8 mouse cellular contexts compared by ENCODE assay signal in genomic region chr9:67041840-67042812, GRCm38 (mm10). TPM values are rescaled to one million over a fixed set of nuclear protein-coding genes. Genes with fewer than 3 reads are reported as not detected.
DNase-seq lines count a peak whose midpoint lies in the region; ATAC-seq and TF ChIP-seq lines count a peak whose summit lies in the region.

No protein-coding gene starts in this region.

- H3K9me3 ChIP-seq in forebrain, postnatal 0 days (ENCODE audit: low read length) = no peaks in the 10 kb centered on the region
- no peaks in the 10 kb centered on the region for H3K9me3 ChIP-seq in liver, embryonic 16.5 days (replicated peaks; ENCODE audit: control insufficient read depth, low read length)

- peak overlapping the region; percentile 99 for H3K27ac ChIP-seq in gastrocnemius, adult 2 months
- H3K27ac ChIP-seq in forebrain, postnatal 0 days (ENCODE audit: low read depth, low read length) = no peak overlapping the region
- peak overlapping the region; percentile 92 for H3K27ac ChIP-seq in liver, embryonic 16.5 days (ENCODE audit: low read length)

- H3K36me3 ChIP-seq in forebrain, postnatal 0 days (ENCODE audit: insufficient read depth) = no peaks in the 10 kb centered on the region
- H3K36me3 ChIP-seq in liver, embryonic 16.5 days (ENCODE audit: control insufficient read depth, insufficient read depth) = no peaks in the 10 kb centered on the region; the same call in 1 of the 2 replicates

- no peak for ATAC-seq in forebrain, postnatal 0 days
- no peak for ATAC-seq in liver, embryonic 16.5 days (ENCODE audit: low read depth)

- DNase-seq in gastrocnemius, adult 2 months = no peak
- no peak for DNase-seq in gastrocnemius, postnatal 10 days
- peak; percentile 41 for DNase-seq in ES-CJ7 (ENCODE audit: low read depth, low spot score)
- DNase-seq in forebrain, postnatal 0 days = no peak
- DNase-seq in layer of hippocampus, adult 18-20 months (ENCODE audit: low spot score in 2 of 2) = no peak
- DNase-seq in gastrocnemius, postnatal 36 days = no peak
- DNase-seq in urinary bladder, postnatal 4 days (ENCODE audit: low spot score in 2 of 2) = no peak

- H3K4me1 ChIP-seq in forebrain, postnatal 0 days (ENCODE audit: insufficient read depth) = peaks cover 26% of the 10 kb centered on the region
- H3K4me1 ChIP-seq in liver, embryonic 16.5 days (ENCODE audit: control insufficient read depth, low read depth, low read length) = peaks cover 57% of the 10 kb centered on the region

- peak overlapping the region; percentile 72 for H3K4me2 ChIP-seq in forebrain, postnatal 0 days (ENCODE audit: low read depth)
- peak overlapping the region; percentile 74 for H3K4me2 ChIP-seq in liver, embryonic 16.5 days (ENCODE audit: low read depth, low read length)

- 31% methylated on average over 14 of the region's 14 CpGs for WGBS in forebrain, postnatal 0 days
- 21% methylated on average over 14 of the region's 14 CpGs for WGBS in liver, embryonic 16.5 days (ENCODE audit: insufficient replicate concordance)

- H3K4me3 ChIP-seq in gastrocnemius, adult 2 months = peak overlapping the region; percentile 91
- H3K4me3 ChIP-seq in forebrain, postnatal 0 days (ENCODE audit: low read depth, low read length) = peak overlapping the region; percentile 57; the same call in 1 of the 2 replicates
- peak overlapping the region; percentile 76 for H3K4me3 ChIP-seq in liver, embryonic 16.5 days (ENCODE audit: low read depth, low read length)

- H3K9ac ChIP-seq in forebrain, postnatal 0 days = no peak overlapping the region
- peak overlapping the region; percentile 93 for H3K9ac ChIP-seq in liver, embryonic 16.5 days (ENCODE audit: low read depth, low read length)

- TF ChIP-seq CTCF in gastrocnemius, adult 2 months (IDR thresholded peaks at IDR 0.05) = no peak
- no peak for TF ChIP-seq CTCF in forebrain, postnatal 0 days (IDR thresholded peaks at IDR 0.05; ENCODE audit: low read depth)

- peaks cover 11% of the 10 kb centered on the region for H3K27me3 ChIP-seq in forebrain, postnatal 0 days (ENCODE audit: insufficient read depth, low read length)
- H3K27me3 ChIP-seq in liver, embryonic 16.5 days (ENCODE audit: control insufficient read depth, insufficient read depth, low read depth, low read length) = peaks cover 27% of the 10 kb centered on the region

- intact Hi-C loops in gastrocnemius, adult 2 months (cut with DNase I) = no loop called here
- intact Hi-C loops in gastrocnemius, postnatal 36 days (cut with DNase I) = no loop called here

RNA-seq across cellular contexts. Expression of gene Tpm1, which starts 7.1 kb away (rescaled TPM):
- over 10,000 TPM; 18,374 to 28,065 TPM for total RNA-seq in gastrocnemius, adult 2 months (2021)
- over 10,000 TPM; 16,629 to 18,397 TPM for total RNA-seq in gastrocnemius, postnatal 10 days (2021)
- 131 and 133 TPM in 2 replicates for total RNA-seq in forebrain, postnatal 0 days (2014; rRNA removed)
- polyA plus RNA-seq in forebrain, postnatal 0 days (2015; fragmentation: Nextera tagmentation; extraction: Ambion mirVana) = 120 and 134 TPM in 2 replicates
- polyA plus RNA-seq in liver, embryonic 16.5 days (2015; fragmentation: Nextera tagmentation; extraction: Ambion mirVana) = 122 and 145 TPM in 2 replicates
- 100 to 1,000 TPM; 194 to 199 TPM for total RNA-seq in layer of hippocampus, adult 18-20 months (2021)
- over 10,000 TPM; 26,294 to 27,735 TPM for total RNA-seq in gastrocnemius, postnatal 36 days (2021)

Comparison
In these comparisons a context has a peak if more than half of its experiments do, and no peak if none do; other contexts are left out.
1. RNA of gene Tpm1, which starts 7.1 kb away (total RNA-seq): 18,374 to 28,065 TPM in gastrocnemius, adult 2 months, 26,294 to 27,735 TPM in gastrocnemius, postnatal 36 days and 16,629 to 18,397 TPM in gastrocnemius, postnatal 10 days; 194 to 199 TPM in layer of hippocampus, adult 18-20 months and 131 to 133 TPM in forebrain, postnatal 0 days; every median in the first group is over 10 times any median in the second.
2. Peak in every context shown above with its lines, with median percentiles within 50 percentile points of each other: H3K4me3 ChIP-seq.